Mouse (Mus musculus): ENCODE data around the gene Lrch1.

GRCm38 (mm10) chr14:74736850-74737249 is 210.8 kb downstream of the Lrch1 start:
- TF ChIP-seq CTCF (conservative IDR thresholded peaks at IDR 0.05; ENCODE audit: insufficient read depth, insufficient read length, low read depth, low read length) (no peak), POLR2A (IDR thresholded peaks at IDR 0.05; ENCODE audit: low read depth, low read length) (no peak)
